Mouse (Mus musculus): ENCODE results near the gene Cdk11b. TPM values are rescaled to one million over a fixed set of nuclear protein-coding genes. Genes with fewer than 3 reads are reported as not detected.
"Not testable (repeated sequence)": the region's sequence is repeated elsewhere in the genome, so short reads cannot be mapped to it uniquely, and the experiment has no call there.

The Cdk11b gene
- total and polyA plus RNA-seq, 2 experiments from 2014 or later = 21.8 to 64.7 TPM

GRCm38 (mm10) chr4:155668689-155669597, 44.3 kb downstream of the Cdk11b start, which contains the start of gene Mib2:
Gene Mib2, minus strand, starts transcription at chr4:155669198.
- Histone ChIP-seq H3K27ac (ENCODE audit: low read depth, low read length) (peak within 1 kb of the TSS; percentile 78), H3K9me3 (ENCODE audit: low read length) (no peaks in the 10 kb centered on the region), H3K27me3 (ENCODE audit: insufficient read depth, low read length) (no peaks in the 10 kb centered on the region), H3K4me2 (ENCODE audit: low read depth) (peak within 1 kb of the TSS; percentile 83), H3K9ac (peak within 1 kb of the TSS; percentile 83), H3K4me1 (ENCODE audit: insufficient read depth) (peaks cover 6% of the 10 kb centered on the region; the same call in 1 of the 2 replicates), H3K36me3 (ENCODE audit: insufficient read depth) (peaks cover 16% of the 10 kb centered on the region), H3K4me3 (ENCODE audit: low read depth, low read length) (peak within 1 kb of the TSS; percentile 69)
- peak; percentile 30 for TF ChIP-seq CTCF (IDR thresholded peaks at IDR 0.05; ENCODE audit: low read depth)
- WGBS = 3% methylated on average over 73 of the region's 73 CpGs
- peak; percentile 99 for ATAC-seq
- DNase-seq = peak; percentile 99

GRCm38 (mm10) chr4:155669598-155670075, 45.0 kb downstream of the Cdk11b start:
- under 1% methylated on average over 8 of the region's 8 CpGs for WGBS
- Histone ChIP-seq H3K27me3 (ENCODE audit: insufficient read depth, low read length) (no peaks in the 10 kb centered on the region), H3K9ac (no peak overlapping the region), H3K27ac (ENCODE audit: low read depth, low read length) (0 out of 2 replicates have a peak overlapping the region, but pooled peaks have one; percentile 78), H3K4me3 (ENCODE audit: low read depth, low read length) (peak overlapping the region; percentile 69), H3K36me3 (ENCODE audit: insufficient read depth) (peaks cover 12% of the 10 kb centered on the region), H3K9me3 (ENCODE audit: low read length) (no peaks in the 10 kb centered on the region), H3K4me2 (ENCODE audit: low read depth) (peak overlapping the region; percentile 83), H3K4me1 (ENCODE audit: insufficient read depth) (peaks cover 6% of the 10 kb centered on the region; the same call in 1 of the 2 replicates)
- no peak for TF ChIP-seq CTCF (IDR thresholded peaks at IDR 0.05; ENCODE audit: low read depth)
- DNase-seq (no peak), ATAC-seq (no peak)

GRCm38 (mm10) chr4:155670236-155670635, 45.6 kb downstream of the Cdk11b start:
- H3K9me3 ChIP-seq (ENCODE audit: low read length); DNase-seq; H3K9ac ChIP-seq; H3K27ac ChIP-seq (ENCODE audit: low read depth, low read length); H3K4me2 ChIP-seq (ENCODE audit: low read depth); H3K4me3 ChIP-seq (ENCODE audit: low read depth, low read length); ATAC-seq; H3K27me3 ChIP-seq (ENCODE audit: insufficient read depth, low read length); H3K4me1 ChIP-seq (ENCODE audit: insufficient read depth); H3K36me3 ChIP-seq (ENCODE audit: insufficient read depth): not testable (repeated sequence)
- WGBS = 59% methylated on average over 4 of the region's 4 CpGs

GRCm38 (mm10) chr4:155672082-155672481, 47.4 kb downstream of the Cdk11b start:
- Histone ChIP-seq H3K36me3 (ENCODE audit: insufficient read depth) (no peaks in the 10 kb centered on the region), H3K9ac (no peak overlapping the region), H3K27me3 (ENCODE audit: insufficient read depth, low read length) (no peaks in the 10 kb centered on the region), H3K9me3 (ENCODE audit: low read length) (no peaks in the 10 kb centered on the region), H3K4me1 (ENCODE audit: insufficient read depth) (peaks cover 6% of the 10 kb centered on the region; the same call in 1 of the 2 replicates), H3K27ac (ENCODE audit: low read depth, low read length) (no peak overlapping the region), H3K4me2 (ENCODE audit: low read depth) (no peak overlapping the region), H3K4me3 (ENCODE audit: low read depth, low read length) (no peak overlapping the region)
- 63% methylated on average over 2 of the region's 2 CpGs for WGBS
- DNase-seq (no peak), ATAC-seq (no peak)
- TF ChIP-seq CTCF (IDR thresholded peaks at IDR 0.05; ENCODE audit: low read depth) = no peak

GRCm38 (mm10) chr4:155675991-155676390, 51.3 kb downstream of the Cdk11b start:
- Histone ChIP-seq H3K27me3 (ENCODE audit: insufficient read depth, low read length) (no peaks in the 10 kb centered on the region), H3K4me3 (ENCODE audit: low read depth, low read length) (no peak overlapping the region), H3K36me3 (ENCODE audit: insufficient read depth) (no peaks in the 10 kb centered on the region), H3K4me1 (ENCODE audit: insufficient read depth) (no peaks in the 10 kb centered on the region), H3K27ac (ENCODE audit: low read depth, low read length) (no peak overlapping the region), H3K9me3 (ENCODE audit: low read length) (no peaks in the 10 kb centered on the region), H3K4me2 (ENCODE audit: low read depth) (no peak overlapping the region), H3K9ac (no peak overlapping the region)
- peak; percentile 68 for TF ChIP-seq CTCF (IDR thresholded peaks at IDR 0.05; ENCODE audit: low read depth)
- 57% methylated on average over 2 of the region's 2 CpGs for WGBS
- peak; percentile 72 for ATAC-seq
- peak; percentile 58 for DNase-seq

GRCm38 (mm10) chr4:155683670-155684277, 59.1 kb downstream of the Cdk11b start:
- DNase-seq; H3K9ac ChIP-seq; H3K4me1 ChIP-seq (ENCODE audit: insufficient read depth); H3K36me3 ChIP-seq (ENCODE audit: insufficient read depth); H3K27me3 ChIP-seq (ENCODE audit: insufficient read depth, low read length); H3K4me2 ChIP-seq (ENCODE audit: low read depth); H3K27ac ChIP-seq (ENCODE audit: low read depth, low read length); H3K9me3 ChIP-seq (ENCODE audit: low read length); ATAC-seq; H3K4me3 ChIP-seq (ENCODE audit: low read depth, low read length): not testable (repeated sequence)
- 86% methylated on average over 15 of the region's 19 CpGs for WGBS

GRCm38 (mm10) chr4:155687764-155688163, 63.1 kb downstream of the Cdk11b start:
- H3K36me3 ChIP-seq (ENCODE audit: insufficient read depth); H3K4me1 ChIP-seq (ENCODE audit: insufficient read depth); H3K9ac ChIP-seq; H3K27ac ChIP-seq (ENCODE audit: low read depth, low read length); H3K4me3 ChIP-seq (ENCODE audit: low read depth, low read length); ATAC-seq; H3K27me3 ChIP-seq (ENCODE audit: insufficient read depth, low read length); DNase-seq; H3K4me2 ChIP-seq (ENCODE audit: low read depth); H3K9me3 ChIP-seq (ENCODE audit: low read length): not testable (repeated sequence)
- WGBS = 93% methylated on average over 4 of the region's 4 CpGs
